Mouse (Mus musculus) liver, postnatal 0 days (tissue): ENCODE data around the gene Trabd2b.

Experiments
- CTCF ChIP-seq: sonication (generic); IDR thresholded peaks from 2 replicates; pipeline ENCODE4 v1.5.1; 2016; ENCODE audit warnings: antibody characterized with exemption, low read depth
- EP300 ChIP-seq: IDR thresholded peaks from 2 replicates; pipeline ENCODE4 v1.6.1; 2016; ENCODE audit warnings: antibody characterized with exemption, low read depth, mild to moderate bottlenecking

DNA sequence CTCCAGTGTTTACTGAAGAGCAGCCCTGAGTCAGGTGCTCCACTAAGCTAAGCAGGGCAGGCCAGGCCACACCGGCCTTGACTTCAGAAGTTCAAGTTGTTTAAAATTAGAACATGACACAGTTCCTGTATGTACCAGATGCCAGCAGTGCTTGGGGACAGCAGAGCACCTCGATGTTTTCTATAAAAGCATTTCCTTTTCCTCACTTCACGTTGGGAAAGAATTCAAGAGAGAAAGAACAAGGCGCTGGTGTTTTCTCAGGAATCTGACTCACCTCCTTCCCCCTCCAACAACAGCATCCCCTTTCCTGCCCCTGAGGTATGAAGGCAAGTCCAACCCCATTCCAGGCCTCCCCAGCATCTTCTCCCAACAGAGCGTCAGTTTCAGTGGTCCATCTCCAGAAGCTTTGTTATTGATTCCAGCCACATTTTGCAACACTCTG lies 108.8 kb downstream of the Trabd2b start:
- TF ChIP-seq EP300 = no peak
- TF ChIP-seq CTCF = no peak
